Mouse (Mus musculus) kidney, adult 11 months (tissue): Measurements from ENCODE around the gene Tarm1.
A peak's percentile ranks its signal among the peaks of the same experiment; 100 is the strongest.

ENCODE experiments used
- DNase-seq: peaks from one replicate; pipeline ENCODE4 v3.0.0; 2022

The Tarm1 gene

DNA sequence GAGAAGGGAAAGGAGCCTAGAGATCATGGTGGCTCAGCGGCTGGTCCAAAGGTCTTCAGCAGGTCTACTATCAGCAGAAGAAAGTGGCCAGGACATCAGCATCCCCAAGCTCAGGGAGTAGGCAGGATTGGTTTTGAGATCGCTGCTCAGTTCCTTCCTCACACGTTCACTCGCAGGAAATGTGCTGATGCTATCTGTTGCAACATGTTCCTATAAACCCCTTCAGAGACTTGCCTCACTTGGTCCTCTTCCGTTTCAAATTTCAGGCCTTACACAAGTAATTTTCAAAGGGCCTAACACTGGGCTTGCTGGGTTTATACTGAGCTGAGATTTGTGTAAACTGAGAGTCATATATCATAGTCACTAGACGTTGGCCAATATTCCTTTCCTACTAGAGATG lies at the start of gene Tarm1:
Tarm1 (minus strand) TSS at position 186 of the 400 bp plus-strand sequence.
- no peak for DNase-seq

DNA sequence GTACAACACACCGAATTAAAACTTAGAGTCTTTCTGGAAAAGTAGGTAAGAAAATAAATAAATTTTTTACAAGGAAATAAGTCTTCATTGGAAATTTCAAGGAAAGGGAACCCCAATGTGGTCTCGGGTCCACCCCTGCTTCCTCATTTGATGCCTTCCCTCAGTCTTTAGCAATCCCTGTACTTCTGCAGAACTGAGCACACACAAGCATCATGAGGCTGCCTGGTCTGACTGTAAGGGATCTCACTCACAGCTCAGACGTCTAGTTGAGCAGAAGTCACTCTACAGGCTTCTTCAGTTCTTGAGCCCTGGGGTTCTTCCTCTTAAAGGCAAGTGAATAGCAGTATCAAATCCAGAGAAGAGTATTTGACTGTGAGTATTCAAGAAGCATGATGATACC lies 3.5 kb upstream of the Tarm1 start:
- DNase-seq, result no peak

DNA sequence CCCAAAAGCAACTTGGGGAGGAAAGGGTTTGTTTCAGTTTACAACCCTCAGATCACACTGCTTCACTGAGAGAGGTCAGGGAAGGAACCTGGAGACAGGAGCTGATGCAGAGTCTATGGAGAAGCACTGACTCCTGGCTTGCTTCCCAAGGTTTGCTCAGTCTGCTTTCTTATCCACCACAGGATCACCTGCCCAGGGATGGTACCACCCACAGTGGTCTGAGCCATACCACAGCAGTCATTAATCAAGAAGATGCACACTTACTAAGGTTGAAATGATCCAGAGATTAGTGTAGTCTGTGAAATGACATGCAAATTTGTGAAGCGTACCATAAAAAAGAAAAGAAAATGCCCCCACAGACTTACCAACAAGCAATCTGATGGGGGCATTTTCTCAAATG lies 2.0 kb downstream of the Tarm1 start:
- DNase-seq, result no peak

GRCm38 (mm10) chr7:3481948-3482608 lies 20.3 kb downstream of the Tarm1 start:
- DNase-seq, result no peak

GRCm38 (mm10) chr7:3476728-3477127 lies 25.7 kb downstream of the Tarm1 start:
- no peak for DNase-seq

DNA sequence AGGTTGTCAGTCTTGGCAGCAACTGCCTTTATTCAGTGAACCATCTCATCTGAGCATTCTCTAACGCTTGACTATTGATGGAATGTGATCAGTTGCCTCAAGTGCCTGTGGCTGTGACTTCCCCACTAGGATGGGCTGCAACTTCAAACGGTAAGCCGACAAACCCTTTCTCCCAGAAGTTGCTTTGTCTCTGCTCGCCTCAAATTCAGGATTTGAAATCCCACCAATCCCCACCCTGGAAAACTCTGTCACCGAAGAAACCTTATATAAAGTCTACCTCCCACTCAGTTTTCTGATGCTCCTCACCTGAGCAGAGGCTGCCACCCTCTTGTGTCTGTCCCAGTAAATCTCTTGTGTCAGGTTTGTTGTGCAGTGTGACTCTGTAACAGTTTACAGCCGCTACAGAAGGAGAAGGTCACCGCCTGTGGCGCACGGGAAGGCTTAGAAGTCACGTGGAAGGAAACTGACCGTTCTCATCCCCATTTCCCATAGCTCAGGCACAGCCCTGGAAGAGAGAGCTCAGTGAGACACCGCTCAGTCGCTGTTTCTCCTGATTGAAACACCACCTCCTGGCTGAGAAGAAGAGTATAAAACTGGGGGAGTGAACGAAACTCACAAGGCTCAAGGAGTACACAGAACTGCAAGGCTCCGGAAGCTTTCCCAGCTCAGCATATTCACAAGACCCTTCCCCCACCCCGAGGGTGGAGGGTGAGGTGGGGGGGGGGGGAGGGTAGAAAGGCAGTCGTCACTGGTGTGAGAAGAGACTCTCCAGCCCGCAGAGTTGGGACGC lies 27.9 kb downstream of the Tarm1 start:
- no peak for DNase-seq

DNA sequence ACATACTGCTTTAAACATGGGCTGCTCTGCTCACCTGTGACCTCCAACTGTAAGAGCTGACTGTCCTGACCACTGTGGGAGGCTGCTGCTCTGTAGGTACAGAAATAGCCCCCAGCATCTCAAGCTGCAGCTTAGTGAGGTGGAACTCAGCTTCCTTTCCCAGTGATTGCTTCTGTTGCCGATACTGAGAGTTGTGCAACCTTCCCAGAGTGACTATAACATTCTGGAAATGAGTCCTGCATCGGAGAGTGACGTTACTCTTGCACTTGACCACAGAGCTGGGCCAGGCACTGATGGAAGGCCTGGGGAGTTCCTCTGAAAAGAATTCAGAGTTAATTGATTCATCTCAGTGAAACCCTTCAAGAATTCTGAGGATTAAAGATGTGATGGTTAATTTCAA lies 29.6 kb downstream of the Tarm1 start:
- DNase-seq, result no peak

- no peak for DNase-seq
Observed at GRCm38 (mm10) chr7:3468614-3469013, 33.8 kb downstream of the Tarm1 start.

DNA sequence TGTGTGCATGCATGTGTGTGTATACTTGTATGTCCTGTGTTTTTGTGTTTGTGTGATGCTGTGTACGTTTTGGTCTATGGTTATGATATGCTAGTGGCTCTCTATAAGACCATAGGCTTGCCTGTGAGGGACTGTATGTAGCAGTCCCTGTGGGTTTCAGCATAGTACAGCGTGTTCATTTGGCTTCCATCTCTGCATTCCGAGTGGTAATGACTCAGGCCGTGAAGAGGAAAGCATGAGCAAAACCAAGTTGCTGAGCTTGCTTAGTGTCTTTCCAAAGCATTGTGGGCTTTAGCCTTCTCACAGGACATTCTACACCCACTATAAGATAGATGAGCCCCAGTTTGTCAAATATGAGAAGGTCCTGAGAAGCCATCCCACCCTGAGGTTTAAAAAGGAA lies 39.1 kb downstream of the Tarm1 start:
- no peak for DNase-seq

- no peak for DNase-seq
Observed at GRCm38 (mm10) chr7:3460261-3460660, 42.2 kb downstream of the Tarm1 start.

DNA sequence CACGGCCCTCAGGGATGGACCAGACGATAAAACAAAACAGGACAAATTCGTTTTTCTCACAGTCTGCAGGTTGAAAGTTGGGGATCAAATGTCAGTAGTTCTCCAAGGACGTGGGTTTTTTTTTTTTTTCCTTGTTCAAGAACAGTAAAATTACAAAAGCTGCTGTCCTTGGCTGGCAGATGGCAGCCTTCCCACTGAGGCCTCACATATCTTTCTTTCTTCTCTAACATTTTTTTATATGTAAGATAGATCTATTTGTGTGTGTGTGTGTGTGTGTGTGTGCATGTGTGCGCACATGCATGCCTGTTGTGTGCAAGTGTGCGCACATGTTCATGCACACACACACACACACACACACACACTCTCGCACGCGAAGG lies 44.6 kb downstream of the Tarm1 start:
- DNase-seq, result no peak

DNA sequence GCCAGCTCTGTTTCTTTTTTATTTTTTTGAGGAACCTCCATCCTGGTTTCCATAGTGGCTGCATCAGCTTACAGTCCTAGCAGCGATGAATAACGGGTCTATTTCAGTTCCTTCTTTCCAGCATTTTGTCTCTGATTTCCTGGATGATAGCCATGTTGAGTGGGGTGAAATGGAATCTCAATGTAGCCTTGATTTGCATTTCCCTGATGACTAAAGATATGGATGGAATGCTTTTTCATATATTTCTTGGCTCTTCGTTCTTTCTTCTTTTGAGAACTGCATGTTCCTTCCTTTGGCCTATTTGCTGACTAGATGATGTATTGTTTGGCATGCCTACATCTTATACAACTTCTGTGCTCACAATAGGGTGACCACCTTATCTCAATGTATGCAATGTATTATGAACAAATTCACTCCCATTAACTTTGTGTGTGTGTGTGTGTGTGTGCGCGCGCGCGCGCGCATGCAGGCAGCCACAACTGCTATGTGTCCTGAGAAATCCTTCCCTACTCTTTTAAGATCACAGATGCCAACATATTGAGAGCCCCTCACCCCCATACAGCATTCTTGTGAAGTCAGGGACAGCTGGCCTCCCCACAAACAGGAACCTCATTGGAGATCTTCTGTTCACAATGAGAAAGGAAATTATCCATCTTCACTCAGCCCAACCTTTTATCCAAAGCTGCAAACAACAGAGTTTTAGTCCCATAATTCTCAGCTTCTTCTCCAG lies 45.1 kb downstream of the Tarm1 start:
- no peak for DNase-seq

DNA sequence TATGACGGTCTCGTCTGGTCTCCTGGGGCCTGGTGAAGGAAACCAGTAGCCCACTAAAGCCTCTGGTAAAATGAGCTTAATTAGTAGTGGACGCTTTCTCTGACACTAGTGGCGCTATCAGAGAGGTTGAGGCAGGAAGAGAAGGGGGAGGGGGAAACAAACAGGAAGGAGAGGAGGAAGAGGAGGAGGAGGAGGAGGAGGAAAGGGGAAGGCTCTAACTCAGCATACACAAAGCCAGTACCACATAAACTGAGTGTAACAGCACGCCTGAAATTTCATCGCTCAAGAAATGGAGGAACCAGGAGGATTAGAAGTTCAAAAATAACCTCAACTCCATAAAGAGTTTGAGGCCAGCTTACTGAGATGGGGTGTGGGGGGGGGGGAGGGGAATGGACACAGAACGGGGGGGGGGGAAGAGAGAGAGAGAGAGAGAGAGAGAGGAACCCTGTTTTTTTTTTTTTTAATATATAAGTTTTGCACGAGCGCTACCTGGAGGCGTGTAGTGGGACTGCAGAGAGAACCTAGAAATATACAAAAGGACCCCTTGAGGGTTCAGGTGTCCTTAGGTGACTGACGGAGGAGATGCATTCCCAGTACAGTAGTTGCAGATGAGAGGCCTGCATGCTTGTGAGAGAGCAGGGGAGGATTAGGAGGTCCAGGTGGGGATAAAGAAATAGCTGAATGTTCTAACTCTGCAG lies 48.8 kb downstream of the Tarm1 start:
- DNase-seq, result no peak

- DNase-seq, result no peak
Observed at GRCm38 (mm10) chr7:3452821-3453485, 49.5 kb downstream of the Tarm1 start.

DNA sequence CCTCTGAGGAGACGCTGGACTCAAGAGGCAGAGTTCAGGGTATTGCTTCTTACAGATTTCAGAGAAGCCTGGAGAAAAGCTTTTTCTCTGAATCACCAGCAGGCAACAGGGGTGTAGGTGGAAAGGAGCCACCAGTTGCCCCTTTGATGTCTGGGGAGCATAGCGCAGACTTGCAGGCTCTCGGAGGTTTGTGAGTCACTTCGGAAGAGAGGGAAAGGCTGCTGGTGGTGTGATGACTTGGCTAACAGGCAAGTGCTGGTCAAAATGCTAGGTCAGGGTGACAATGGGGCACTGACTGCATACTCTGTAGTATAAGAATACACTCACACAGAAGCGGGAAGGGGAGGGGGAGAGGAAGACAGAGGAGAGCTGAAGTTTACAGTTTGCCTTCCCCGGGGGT lies 51.3 kb downstream of the Tarm1 start:
- no peak for DNase-seq

DNA sequence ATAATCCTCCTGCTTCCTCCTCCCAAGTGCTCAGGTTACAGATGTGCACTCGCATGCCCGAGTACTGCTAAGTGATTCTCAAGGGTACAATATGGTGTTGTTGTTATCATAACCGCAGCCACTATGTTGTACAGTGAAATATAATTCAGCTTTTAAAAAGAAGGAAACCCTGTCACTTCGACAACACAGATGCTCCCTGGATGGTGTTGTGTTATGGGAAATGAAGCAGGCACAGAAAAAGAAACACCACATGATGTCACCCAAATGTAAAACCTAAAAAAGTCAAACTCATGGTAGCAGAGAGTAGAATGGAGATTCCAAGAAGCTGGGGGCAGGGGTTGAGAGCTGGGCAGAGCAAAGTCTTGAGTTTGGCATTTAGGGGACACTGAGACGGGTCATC lies 51.8 kb downstream of the Tarm1 start:
- DNase-seq, result no peak

GRCm38 (mm10) chr7:3448737-3449454 lies 53.5 kb downstream of the Tarm1 start:
- peak; percentile 22 for DNase-seq

GRCm38 (mm10) chr7:3447026-3447425 lies 55.4 kb downstream of the Tarm1 start:
- DNase-seq, result no peak

DNA sequence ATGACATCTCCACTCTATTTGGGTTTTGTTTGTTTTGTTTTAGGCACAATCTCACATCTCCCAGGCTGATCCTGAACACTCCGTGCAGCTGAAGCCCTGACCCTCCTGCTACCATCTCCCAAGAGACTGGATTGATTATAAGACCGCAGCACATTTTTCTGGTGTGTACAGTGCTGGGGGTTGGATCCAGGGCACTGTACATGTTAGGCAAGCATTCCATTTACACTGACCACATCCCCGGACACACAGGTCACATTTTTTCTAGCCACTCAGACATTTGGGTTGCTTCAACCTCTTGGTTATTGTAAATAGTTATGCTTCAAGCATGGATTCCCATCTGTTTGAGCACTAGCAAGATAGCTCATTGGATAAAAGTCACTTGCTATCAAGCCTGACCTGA lies 55.8 kb downstream of the Tarm1 start:
- peak; percentile 5 for DNase-seq

DNA sequence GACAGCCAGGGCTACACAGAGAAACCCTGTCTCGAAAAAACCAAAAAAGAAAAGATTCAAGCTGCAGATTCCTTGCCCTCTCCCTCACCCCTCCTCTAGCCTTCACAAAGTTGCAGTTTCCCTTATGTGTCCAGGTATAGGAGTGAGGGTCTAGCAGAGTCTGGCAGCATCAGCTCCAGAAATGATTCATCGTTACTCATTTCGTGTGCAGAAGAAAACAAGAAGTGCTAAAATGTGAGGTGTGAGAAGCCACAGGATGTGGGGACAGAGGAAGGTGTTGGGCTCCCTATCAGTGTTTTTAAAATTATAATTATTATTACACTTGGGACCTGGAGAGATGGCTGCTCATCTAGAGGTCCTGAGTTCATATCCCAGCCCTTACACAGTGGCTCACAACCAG lies 57.7 kb downstream of the Tarm1 start:
- DNase-seq, result no peak

GRCm38 (mm10) chr7:3442476-3443062 lies 59.9 kb downstream of the Tarm1 start:
- DNase-seq, result no peak

DNA sequence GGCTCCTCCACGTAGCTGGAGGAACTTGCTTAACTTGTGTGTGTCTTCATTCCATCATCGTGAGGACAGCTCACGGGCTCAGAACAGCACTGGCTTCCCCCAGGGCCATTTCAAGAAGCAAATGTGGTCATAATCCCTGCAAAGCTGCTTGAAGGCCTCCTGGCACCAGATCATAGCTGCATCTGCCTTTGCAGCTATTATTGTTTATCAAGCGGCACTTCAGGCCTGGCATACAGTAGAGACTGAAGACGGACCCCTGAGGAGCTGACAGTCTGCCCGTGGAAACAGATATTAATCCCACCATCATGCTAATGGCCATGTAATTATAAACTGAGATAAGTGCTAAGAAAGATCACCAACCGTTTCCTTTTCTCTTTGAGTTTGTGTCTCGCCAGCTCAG lies 61.9 kb downstream of the Tarm1 start:
- DNase-seq, result no peak
